Mouse (Mus musculus) CD8-positive naive resting alpha-beta T cell, adult 2 months (primary cell): Measurements from ENCODE around the gene Nfkbil1.

Experiments
- DNase-seq, 2 experiments: peaks; one replicate each; pipeline ENCODE4 v3.0.0; 2022; ENCODE audit warnings: low read depth in 2 of 2, low spot score in 2 of 2

Nfkbil1 gene

DNA sequence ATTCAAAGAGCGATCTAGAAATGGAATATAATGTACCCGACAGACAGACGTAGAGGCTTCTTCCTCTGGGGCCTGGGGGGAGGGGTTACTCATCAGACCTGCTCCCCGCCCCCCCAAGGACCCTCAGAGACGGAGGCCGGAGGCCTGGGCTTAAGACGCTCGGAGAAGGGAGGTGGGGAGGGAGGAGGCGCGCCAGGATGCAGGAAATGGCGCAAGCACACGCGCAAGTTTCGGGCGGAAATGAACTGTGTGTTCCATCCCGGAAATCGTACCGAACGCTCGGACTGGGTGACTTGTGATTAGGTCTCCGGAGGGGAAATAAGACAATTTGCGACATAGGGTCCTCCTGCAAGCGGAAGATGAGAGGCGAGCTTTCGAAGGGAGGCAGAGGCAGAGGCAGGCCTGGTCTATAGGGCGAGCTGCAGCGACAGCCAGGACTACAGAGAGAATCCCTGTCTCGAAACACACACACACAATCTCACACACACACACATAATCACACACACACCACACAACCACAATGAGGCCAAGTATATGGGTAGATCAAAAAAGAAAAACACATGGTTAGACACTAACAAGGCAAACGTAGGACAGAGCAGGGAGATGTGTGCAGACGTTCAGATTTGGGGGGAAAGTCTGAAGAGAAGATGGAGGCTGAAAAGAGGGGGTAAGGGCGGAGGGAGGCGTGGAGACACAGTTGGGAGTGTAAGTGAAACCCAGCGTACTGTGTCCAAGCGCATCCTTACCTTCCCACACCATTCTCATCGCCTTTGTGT, at the start of gene Nfkbil1:
Gene Nfkbil1, minus strand, starts transcription at position 179 of the 776 bp plus-strand sequence.
- DNase-seq = peak; percentile 70 to 77

DNA sequence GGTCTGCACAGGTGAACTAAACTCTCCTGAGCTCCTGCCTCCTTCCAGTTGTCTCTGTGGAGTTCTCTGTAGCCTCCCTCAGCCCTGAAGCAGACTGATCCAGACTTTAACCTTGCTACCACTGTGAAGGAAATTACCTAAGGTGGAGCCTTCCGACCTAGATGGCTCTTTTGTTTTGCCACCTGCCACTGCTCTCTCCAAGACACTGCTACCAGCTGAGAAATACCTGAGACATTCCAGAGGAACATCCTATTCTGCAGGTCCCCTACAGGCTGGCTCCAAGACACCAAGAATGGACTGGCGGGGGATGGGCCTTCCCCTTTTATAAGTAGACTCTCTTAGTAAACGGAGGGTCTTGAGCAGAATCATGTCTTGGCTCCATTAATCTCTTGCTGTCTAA, 44.7 kb upstream of the Nfkbil1 start:
- no peak for DNase-seq

DNA sequence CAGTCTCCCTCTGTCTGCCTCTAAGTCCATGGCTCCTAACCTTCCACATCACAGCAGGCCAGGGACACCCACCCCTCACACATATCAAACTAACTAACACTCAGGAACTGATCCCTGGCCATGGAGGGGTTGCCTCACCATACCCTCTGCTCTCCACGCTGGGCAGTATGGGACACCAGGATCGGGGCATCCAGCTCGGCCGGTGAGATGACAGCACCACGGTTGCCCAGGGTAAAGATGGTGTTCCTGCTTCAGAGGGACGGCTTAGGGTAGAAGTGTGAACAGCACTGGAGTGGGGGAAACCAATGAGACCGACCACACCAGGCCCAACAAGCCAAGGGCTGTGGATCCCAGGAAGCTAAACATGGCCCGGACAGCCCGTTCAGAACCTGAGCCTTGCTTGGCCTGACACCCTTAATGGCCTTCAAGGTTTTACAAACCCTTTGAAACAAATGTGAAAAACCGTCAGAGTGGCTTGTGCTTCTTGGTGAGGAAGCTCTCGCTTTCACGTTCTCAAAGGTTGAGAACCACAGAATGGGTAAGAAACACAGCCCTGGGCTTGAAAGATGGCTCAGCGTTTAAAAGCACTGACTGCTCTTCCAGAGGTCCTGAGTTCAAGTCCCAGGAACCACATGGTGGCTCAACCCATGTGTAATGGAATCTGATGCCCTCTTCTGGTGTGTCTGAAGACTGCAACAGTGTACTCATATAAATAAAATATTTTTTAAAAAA, 43.5 kb upstream of the Nfkbil1 start:
- DNase-seq = no peak

DNA sequence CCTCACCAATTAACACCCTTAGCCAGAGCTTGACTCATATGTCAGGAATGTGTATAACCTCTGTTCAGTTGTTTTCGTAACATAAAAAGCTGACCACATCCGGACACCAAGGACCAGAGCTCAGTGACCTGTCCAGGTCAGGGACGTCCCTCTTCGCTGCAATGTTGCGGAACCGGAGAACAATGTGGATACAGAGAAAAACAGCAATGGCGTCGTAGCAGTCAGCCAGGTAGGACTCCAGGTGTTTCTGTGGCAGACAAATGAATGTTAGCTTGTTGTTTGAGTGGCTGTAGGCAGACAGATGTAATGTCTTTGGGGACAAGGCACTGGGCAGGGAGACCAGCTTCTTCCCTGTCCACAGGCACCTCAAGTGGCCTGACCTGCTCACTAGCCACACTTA, 42.5 kb upstream of the Nfkbil1 start:
- no peak for DNase-seq

DNA sequence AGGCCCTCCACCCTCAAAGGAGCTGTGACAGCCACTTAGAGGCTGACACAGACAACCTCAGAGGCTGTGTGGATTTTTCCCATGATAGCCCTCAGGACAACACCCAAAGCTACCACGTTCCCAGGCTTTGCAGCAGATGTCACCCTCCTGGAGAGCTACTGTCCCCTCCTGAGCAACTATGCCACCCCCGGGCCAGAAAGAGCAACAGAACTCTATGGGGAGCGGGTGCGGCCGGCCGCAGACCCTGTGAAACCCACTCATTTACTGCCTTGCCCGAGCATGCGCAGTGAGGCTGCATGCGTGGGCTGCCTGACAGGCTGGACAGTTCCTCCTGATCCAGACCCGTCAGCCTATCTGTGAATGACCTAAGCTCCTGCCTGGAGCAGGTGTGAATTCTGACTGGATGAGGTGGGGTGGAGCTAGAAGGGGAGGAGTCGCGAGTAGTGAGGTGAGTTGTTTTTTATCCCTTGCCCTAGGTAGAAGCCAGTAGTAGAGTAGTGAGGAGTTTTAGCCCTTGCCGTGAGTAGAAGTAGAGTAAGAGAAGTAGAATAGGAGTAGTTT, 40.8 kb upstream of the Nfkbil1 start:
- DNase-seq = no peak

DNA sequence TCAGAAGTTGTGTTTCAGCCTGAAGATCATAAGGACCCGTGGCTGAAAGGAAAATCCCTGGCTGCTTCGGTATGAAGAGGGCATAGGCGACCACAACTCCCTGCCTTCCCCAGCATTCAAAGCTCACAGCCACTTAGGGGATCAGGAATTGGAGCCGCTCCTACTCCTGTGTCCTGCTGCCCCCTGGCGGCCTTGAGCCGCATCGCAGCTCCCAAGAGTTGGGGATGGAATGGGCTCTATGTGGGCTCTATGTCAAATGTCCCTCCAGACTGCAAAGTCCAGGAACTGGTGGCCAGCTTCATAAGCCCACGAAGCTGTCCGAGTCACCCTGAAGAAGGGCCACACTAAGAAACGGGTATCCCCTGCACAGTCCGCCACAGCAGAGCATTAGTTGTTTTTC, 39.2 kb upstream of the Nfkbil1 start:
- peak; percentile 84 to 87 for DNase-seq

DNA sequence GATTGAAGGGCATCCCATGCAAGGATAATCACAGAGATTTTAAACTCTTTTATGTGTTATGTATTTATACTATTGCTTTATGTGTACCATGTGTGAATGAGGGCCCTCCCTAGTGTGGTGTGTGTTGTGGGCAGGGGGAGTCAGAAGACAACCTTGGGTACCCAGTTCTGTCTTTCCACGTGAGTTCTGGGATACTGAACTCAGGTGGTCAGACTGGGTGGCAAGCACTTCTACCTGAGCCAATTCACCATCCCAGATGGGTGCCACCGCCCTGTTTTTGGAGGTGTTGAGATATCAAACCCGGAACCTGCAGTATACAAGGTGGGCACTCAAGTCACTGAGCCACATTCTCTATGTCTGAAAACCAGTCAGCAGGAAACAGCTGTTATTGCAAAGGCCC, 36.7 kb upstream of the Nfkbil1 start:
- no peak for DNase-seq

DNA sequence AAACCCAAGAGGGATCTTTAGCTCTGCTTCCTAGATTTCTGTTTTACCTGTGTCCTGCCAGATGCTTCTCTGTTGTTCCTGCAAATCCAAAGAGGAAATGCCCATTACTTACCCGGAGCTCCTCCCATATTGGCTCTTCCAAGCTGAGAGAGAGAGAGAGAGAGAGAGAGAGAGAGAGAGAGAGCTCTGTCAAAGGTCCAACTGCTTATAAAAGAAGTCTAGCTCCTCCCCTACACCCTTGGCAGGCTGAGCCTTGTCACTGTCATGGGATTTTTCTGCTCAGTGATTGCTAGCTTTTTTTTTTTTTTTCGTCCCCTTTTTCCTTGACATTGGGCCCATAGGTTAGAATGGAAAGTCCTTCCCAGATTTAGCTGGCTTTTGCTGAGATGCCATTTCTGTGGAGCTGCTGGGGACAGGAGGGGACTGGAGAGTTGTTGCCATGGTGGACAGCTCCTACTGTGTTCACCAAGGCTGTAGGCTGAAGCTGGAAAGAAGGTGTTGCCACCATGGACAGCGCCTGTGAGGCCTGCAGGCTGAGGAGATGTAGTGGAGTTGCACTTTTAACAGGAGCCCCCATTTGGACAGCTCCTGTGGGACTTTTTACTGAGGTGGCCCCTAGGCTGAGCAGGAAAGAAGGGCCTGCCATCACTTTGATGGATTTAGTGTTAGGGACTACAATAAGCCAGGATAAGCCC, 34.2 kb upstream of the Nfkbil1 start:
- DNase-seq = no peak

DNA sequence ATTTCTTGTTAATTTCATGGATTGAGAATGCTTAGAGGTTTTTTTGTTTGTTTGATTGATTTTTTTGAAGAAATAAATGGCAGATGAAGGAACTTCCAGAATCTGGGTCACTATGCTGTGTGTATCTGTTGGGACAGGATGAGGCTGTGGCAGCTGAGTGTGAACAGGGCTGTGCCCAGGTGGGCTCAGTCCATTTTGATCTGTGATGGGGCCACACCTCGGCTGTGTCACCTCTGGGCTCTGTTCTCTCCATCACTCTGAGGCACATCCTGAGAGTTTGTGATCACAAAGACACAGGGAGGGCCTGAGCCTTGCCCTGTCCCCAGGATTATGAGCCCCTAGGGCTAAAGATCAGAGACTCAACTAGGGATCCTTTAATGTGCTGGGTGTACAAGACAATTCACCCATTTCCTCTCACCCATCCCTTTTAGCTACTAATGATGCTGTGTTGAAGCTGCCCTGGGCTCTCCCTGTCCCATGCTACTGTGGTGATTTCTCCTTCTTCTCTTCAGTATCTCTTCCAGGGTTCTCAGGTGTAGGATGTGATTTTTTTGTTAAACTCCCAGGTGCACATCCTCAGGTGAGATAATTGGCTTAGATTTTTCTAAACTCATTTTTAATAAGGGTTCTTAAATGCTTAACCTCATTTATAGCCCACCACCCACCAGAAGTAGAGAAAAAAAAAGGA, 32.0 kb upstream of the Nfkbil1 start:
- no peak for DNase-seq

DNA sequence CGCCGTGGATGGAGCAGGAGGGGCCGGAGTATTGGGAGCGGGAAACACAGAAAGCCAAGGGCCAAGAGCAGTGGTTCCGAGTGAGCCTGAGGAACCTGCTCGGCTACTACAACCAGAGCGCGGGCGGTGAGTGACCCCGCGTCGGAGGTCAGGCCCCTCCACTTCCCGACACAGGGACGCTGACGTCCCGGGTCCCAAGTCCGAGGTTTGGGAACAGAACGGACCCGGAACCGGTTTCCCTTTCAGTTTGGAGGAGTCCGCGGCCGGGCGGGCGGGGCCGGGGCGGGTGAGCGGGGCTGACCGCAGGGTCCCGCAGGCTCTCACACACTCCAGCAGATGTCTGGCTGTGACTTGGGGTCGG, 27.9 kb upstream of the Nfkbil1 start:
- no peak for DNase-seq

DNA sequence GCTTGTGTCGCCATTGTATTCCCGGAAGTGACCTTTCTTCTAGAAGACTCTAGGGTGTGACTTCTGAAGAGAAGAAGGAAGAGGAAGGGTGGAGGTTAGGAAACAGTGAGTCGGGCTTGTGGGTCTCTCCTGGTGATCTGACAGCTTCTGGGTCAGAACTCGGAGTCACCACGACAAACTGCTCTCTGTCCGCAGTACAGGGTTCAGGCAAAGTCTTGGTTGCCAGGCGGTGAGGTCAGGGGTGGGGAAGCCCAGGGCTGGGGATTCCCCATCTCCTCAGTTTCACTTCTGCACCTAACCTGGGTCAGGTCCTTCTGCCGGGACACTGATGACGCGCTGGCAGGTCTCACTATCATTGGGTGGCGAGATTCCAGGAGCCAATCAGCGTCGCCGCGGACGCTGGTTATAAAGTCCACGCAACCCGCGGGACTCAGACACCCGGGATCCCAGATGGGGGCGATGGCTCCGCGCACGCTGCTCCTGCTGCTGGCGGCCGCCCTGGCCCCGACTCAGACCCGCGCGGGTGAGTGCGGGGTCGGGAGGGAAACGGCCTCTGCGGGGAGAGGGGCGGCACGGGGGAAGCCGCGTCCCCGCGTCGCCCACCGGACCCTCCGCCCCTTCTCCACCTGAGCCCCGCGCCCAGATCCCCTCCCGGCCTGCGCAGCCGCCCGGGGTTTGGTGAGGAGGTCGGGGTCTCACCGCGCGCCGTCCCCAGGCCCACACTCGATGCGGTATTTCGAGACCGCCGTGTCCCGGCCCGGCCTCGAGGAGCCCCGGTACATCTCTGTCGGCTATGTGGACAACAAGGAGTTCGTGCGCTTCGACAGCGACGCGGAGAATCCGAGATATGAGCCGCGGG, 27.3 kb upstream of the Nfkbil1 start, which contains the start of gene H2-D1:
Gene H2-D1, plus strand, starts transcription at position 67 of the 859 bp plus-strand sequence.
- DNase-seq = peak; percentile 100

DNA sequence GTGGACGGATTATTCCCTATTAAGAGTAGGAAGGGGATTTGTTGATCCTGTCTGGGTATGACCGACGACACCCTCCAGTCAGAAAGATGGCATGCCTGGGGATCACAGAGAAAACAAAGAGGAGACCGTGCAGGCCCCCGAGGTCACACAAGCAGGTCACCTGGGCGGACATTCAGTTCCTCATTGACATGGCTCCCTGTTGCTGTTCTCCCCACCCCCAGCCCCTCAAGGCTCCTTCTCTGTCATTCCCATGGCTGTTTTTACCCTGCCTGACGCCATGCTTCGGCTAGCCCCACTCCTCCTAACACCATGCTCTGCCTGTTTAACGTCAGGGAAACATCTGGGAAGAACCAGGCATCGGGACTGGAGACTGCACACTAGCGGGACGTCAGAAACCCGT, 26.1 kb upstream of the Nfkbil1 start:
- no peak for DNase-seq

DNA sequence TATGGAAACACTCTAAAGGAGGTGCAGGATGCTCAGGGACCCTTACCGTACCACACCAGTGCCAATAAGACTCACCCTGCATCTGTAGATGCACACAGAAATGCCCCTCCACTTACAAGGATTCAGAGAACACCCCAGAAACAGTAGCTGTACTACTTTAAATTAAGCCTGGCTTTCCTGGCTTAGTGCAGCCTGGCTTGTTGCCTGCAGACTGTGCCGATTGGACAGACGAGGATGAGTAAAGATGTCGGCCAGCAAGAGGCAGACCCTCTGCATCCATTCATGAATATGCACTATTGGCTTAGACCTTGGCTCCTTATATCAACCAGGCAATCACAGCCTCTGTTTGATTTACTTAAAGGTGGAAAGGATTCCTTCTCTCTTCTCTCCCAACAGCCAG, 24.0 kb upstream of the Nfkbil1 start:
- DNase-seq = no peak

DNA sequence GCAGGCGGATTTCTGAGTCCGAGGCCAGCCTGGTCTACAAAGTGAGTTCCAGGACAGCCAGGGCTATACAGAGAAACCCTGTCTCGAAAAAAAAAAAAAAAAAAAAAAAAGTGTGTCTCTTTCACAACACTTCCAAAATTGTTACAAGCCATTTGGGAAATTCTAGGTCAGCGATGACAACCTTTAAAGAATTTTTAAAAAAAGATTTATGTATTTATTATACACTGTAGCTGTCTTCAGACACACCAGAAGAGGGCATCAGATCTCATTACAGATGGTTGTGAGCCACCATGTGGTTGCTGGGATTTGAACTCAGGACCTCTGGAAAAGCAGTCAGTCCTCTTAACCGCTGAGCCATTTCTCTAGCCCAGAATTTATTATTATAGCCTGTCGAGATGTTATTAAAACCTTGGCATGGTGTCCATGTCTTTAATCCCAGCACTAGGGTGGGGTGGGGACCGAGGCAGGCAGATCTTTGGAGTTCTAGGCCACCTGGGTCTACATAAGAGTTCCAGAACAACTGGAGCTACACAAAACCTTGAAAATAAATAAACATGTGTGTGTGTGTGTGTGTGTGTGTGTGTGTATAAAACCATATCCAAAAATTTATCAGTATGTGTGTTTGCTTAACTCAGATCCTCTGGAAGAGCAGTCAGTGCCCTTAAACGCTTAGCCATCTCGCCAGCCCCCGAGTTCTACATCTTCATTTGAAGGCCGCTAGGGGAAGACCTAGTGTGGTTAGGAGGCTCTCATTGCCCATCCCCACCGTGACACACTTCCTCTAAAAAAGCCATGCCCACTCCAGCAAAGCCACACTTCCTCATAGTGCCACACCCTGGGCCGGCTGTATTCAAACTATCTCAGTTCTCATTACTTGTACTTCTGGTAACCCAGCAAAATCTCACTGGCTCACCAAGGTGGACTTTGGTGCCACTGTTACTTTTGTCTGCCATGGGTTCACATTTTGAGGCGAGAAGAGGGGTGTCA, 23.2 kb upstream of the Nfkbil1 start:
- DNase-seq = peak; percentile 66 to 76

DNA sequence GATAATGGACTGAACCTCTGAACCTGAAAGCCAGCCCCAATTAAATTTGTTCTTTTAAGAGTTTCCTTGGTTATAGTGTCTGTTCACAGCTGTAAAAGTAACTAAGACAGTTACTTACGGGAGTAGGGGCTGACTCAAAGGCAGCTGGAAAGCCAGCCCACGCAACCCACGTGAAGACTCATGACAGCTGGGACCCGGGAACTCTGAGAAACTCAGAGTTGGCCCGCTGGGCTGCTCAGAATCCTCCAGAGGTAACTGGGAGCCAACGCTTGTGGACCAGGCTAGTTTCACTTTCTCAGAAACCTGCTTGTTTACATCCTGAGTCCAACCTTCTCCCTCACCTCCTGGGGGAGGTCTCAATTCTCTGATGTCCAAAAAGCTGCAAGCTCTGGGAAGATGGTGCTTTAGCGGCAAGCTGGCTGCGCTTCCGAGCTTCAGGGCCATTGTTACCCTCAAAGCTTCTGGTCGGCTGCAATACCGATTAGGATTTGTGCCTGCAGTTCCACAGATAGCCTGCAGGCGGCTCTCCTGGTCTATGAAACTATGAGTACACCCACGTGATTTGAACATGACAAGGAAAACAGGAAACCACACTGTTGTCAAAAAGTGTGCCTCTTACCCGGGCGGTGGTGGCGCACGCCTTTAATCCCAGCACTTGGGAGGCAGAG, 22.4 kb upstream of the Nfkbil1 start:
- DNase-seq = peak; percentile 92 to 98

DNA sequence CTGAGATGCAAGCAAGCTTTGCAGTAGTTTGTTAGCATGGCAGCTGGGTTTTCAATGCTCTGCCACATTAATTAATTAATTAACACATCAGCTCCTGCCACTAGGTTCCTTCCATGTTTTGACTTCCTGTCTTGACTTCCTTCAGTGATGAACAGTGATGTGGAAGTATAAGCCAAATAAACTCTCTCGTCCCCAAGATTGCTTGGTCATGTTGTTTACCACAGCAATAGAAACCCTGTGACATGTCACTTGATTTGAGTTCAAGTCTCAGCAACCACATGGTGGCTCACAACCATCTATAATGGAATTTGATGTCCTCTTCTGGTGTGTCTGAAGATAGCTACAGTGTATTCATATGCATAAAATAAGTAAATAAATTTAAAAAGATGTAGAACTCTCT, 21.8 kb upstream of the Nfkbil1 start:
- no peak for DNase-seq

DNA sequence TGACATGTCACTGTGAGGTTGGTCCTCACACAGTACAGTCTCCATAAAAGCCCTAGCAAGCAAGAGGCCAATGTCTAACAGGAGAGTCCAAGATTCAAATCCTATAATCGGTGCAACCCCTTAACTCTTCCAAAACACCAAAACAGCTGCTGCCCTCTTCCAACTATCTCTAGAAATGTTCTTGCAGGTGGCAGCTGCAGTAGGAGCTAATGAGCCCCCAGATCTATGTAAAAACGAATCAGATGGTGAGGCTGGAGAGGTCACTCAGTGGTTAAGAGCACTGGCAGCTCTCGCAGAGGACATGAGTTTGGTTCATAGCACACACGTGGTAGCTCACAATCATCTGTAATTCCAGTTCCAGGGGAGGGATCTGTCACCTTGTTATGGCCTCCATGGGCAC, 20.1 kb upstream of the Nfkbil1 start:
- no peak for DNase-seq

DNA sequence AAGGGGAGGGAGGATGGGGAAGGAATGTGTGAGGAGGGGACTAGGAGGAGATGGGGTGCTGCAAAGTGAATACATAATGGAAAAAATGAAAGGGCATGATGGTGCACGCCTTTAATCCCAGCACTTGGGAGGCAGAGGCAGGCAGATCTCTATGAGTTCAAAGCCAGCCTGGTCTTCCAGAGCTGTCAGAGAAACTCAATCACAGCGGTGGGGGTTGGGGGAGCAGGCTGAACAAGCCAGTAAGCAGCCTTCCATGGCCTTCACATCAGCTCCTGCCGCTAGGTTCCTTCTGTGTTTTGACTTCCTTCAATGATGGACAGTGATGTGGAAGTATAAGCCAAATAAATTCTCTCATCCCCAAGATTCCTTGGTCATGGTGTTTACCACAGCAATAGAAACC, 19.7 kb upstream of the Nfkbil1 start:
- DNase-seq = no peak
